Mouse (Mus musculus) MEL (cell line): ENCODE measurements around the gene Klhdc8b. TPM values are rescaled to one million over a fixed set of nuclear protein-coding genes. Genes with fewer than 3 reads are reported as not detected.

Source experiments
- DNase-seq: peaks from one replicate; pipeline ENCODE4 v3.0.0; 2011; ENCODE audit warnings: low read depth, low spot score
- H3K27ac ChIP-seq: 2 replicates; pipeline ENCODE4 v1.5.1; 2012; ENCODE audit warnings: low read depth, mild to moderate bottlenecking, control low read depth, low read length, moderate library complexity; ENCODE audit not compliant: control insufficient read depth
- H3K27me3 ChIP-seq, 2 experiments: fragments of 150-350 bp in 1 of 2; sonication (generic) in 1 of 2; 2 replicates each; pipeline ENCODE4 v1.6.1; 2012; ENCODE audit warnings: low read length in 2 of 2, mild to moderate bottlenecking in 2 of 2, improper control_type of control experiment in 1 of 2, moderate library complexity in 1 of 2; ENCODE audit not compliant: insufficient read depth in 2 of 2, control insufficient read depth in 1 of 2
- H3K36me3 ChIP-seq, 2 experiments: 2 replicates each; pipeline ENCODE4 v1.6.1; 2012 to 2014; ENCODE audit warnings: low read length in 2 of 2, improper control_type of control experiment in 1 of 2, inconsistent platforms in 1 of 2, mild to moderate bottlenecking in 1 of 2; ENCODE audit not compliant: insufficient read depth in 2 of 2, control insufficient read depth in 1 of 2
- H3K4me1 ChIP-seq, 2 experiments: fragments of 150-350 bp in 1 of 2; sonication (generic) in 1 of 2; 2 replicates each; pipeline ENCODE4 v1.6.1; 2012; ENCODE audit warnings: low read length in 2 of 2, improper control_type of control experiment in 1 of 2, mild to moderate bottlenecking in 1 of 2; ENCODE audit not compliant: insufficient read depth in 2 of 2, control insufficient read depth in 1 of 2
- H3K4me3 ChIP-seq, 2 experiments: fragments of 150-350 bp in 1 of 2; sonication (generic) in 1 of 2; 2 replicates each; pipeline ENCODE4 v1.5.1; 2012; ENCODE audit warnings: low read depth in 2 of 2, low read length in 2 of 2, mild to moderate bottlenecking in 2 of 2, moderate library complexity in 2 of 2, control low read depth in 1 of 2, improper control_type of control experiment in 1 of 2; ENCODE audit not compliant: control insufficient read depth in 1 of 2, insufficient read depth in 1 of 2
- H3K79me2 ChIP-seq: 2 replicates; pipeline ENCODE4 v1.6.1; 2012; ENCODE audit warnings: mild to moderate bottlenecking, low read length, moderate library complexity; ENCODE audit not compliant: control insufficient read depth, poor library complexity, insufficient read depth
- H3K9ac ChIP-seq: 2 replicates; pipeline ENCODE4 v1.6.1; 2012; ENCODE audit warnings: low read depth, mild to moderate bottlenecking, control low read depth, low read length, moderate library complexity; ENCODE audit not compliant: control insufficient read depth, poor library complexity, severe bottlenecking
- H3K9me3 ChIP-seq: fragments of 150-350 bp; sonication (generic); replicated peaks from 2 replicates; pipeline ENCODE4 v1.6.1; 2012; ENCODE audit warnings: mild to moderate bottlenecking, low read length, improper control_type of control experiment, moderate library complexity; ENCODE audit not compliant: insufficient read depth
- CHD1 ChIP-seq: IDR thresholded peaks from 2 replicates; pipeline ENCODE4 v1.6.1; 2012; ENCODE audit warnings: low read depth, mild to moderate bottlenecking, inconsistent platforms, low read length, improper control_type of control experiment
- CHD2 ChIP-seq: IDR thresholded peaks from 2 replicates; pipeline ENCODE4 v1.6.1; 2011; ENCODE audit warnings: low read length, improper control_type of control experiment
- CTCF ChIP-seq, 3 experiments: IDR thresholded peaks in 2 of 3; conservative IDR thresholded peaks in 1 of 3; 2 replicates each; pipeline ENCODE4 v1.5.1; 2011 to 2012; ENCODE audit warnings: low read length in 3 of 3, low read depth in 2 of 3, mild to moderate bottlenecking in 2 of 3, improper control_type of control experiment in 1 of 3, inconsistent platforms in 1 of 3, mixed read lengths in 1 of 3, moderate library complexity in 1 of 3; ENCODE audit not compliant: control insufficient read depth in 1 of 3, insufficient read depth in 1 of 3, poor library complexity in 1 of 3, severe bottlenecking in 1 of 3
- E2F4 ChIP-seq: IDR thresholded peaks from 2 replicates; pipeline ENCODE4 v1.6.1; 2011; ENCODE audit warnings: low read depth, low read length, improper control_type of control experiment, borderline replicate concordance
- ELF1 ChIP-seq: IDR thresholded peaks from 2 replicates; pipeline ENCODE4 v1.6.1; 2014; ENCODE audit warnings: low read depth, mild to moderate bottlenecking, inconsistent platforms, low read length, improper control_type of control experiment, moderate library complexity
- GABPA ChIP-seq: IDR thresholded peaks from 2 replicates; pipeline ENCODE4 v1.6.1; 2012; ENCODE audit warnings: low read depth, mild to moderate bottlenecking, inconsistent platforms, low read length, improper control_type of control experiment, moderate library complexity
- GATA1 ChIP-seq: IDR thresholded peaks from 2 replicates; pipeline ENCODE4 v1.6.1; 2011; ENCODE audit warnings: low read depth, low read length, improper control_type of control experiment
- HCFC1 ChIP-seq: IDR thresholded peaks from 2 replicates; pipeline ENCODE4 v1.6.1; 2012; ENCODE audit warnings: low read depth, mild to moderate bottlenecking, inconsistent platforms, low read length, improper control_type of control experiment, moderate library complexity
- KAT2A ChIP-seq: conservative IDR thresholded peaks from 2 replicates; pipeline ENCODE4 v1.6.1; 2012; ENCODE audit warnings: low read depth, low read length, improper control_type of control experiment, inconsistent platforms
- MAX ChIP-seq: IDR thresholded peaks from 2 replicates; pipeline ENCODE4 v1.6.1; 2011; ENCODE audit warnings: low read length, improper control_type of control experiment
- MYC ChIP-seq: IDR thresholded peaks from 2 replicates; pipeline ENCODE4 v1.6.1; 2011; ENCODE audit warnings: low read depth, mild to moderate bottlenecking, low read length, improper control_type of control experiment, moderate library complexity
- NELFE ChIP-seq: IDR thresholded peaks from 2 replicates; pipeline ENCODE4 v1.6.1; 2011; ENCODE audit warnings: low read depth, low read length, improper control_type of control experiment
- POLR2AphosphoS2 ChIP-seq: IDR thresholded peaks from 2 replicates; pipeline ENCODE4 v1.6.1; 2011; ENCODE audit warnings: low read length, improper control_type of control experiment
- POLR2AphosphoS5 ChIP-seq: IDR thresholded peaks from 2 replicates; pipeline ENCODE4 v1.6.1; 2012; ENCODE audit warnings: low read depth, borderline replicate concordance, mild to moderate bottlenecking, inconsistent platforms, low read length, moderate library complexity, mixed read lengths
- SMC3 ChIP-seq: IDR thresholded peaks from 2 replicates; pipeline ENCODE4 v1.6.1; 2011; ENCODE audit warnings: low read depth, low read length, improper control_type of control experiment
- USF2 ChIP-seq, 2 experiments: IDR thresholded peaks; 2 replicates each; pipeline ENCODE4 v1.6.1; 2011 to 2012; ENCODE audit warnings: improper control_type of control experiment in 2 of 2, low read length in 2 of 2, borderline replicate concordance in 1 of 2, inconsistent platforms in 1 of 2, low read depth in 1 of 2, mild to moderate bottlenecking in 1 of 2; ENCODE audit not compliant: insufficient read depth in 1 of 2
- polyA plus RNA-seq, 2 experiments: library from polyadenylated mRNA; stranded (reverse) in 1 of 2; unstranded in 1 of 2; fragments of >175 nt in 1 of 2; fragments of >200 nt in 1 of 2; gene quantifications; 2 replicates each; pipeline versions ENCODE4 v1.2.1 to v1.2.4; 2012; ENCODE audit warnings: low replicate concordance in 2 of 2, low read depth in 1 of 2; ENCODE audit not compliant: insufficient read length in 2 of 2, insufficient read depth in 1 of 2, missing spikeins in 1 of 2
- total RNA-seq: library from RNA; depleted of rRNA; stranded (reverse); fragments of 300-350 nt; gene quantifications from 2 replicates; pipeline ENCODE4 v1.2.3, GENCODE M21; 2012

Klhdc8b gene
- total and polyA plus RNA-seq, 3 experiments: 57.3 to 77.2 (median 71.9) TPM

DNA sequence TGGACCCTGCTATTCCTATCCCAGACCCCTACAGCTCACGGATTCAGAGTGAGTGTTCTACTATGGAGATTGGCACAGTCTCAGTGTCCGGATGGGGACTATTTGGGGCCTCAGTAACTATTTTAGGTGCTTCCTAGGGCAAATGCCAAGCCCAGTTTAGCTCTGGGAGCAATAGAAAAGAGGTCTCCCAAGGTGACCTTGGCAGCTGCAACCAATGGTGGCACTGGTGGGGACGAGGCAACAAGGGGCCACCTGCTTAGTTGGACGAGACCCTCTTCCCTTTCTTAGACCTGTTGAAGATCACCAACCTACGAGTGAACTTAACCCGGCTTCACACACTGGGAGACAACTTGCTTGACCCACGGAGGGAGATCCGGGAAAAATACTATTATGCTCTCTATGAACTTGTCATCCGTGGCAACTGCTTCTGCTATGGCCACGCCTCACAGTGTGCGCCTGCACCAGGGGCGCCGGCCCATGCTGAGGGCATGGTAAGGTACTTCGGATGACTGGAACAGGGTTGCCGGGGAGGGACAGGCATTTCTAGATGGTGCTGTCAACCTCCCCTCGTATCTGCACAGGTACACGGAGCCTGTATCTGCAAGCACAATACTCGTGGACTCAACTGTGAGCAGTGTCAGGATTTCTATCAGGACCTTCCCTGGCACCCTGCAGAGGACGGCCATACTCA lies 20.3 kb upstream of the Klhdc8b start:
- Histone ChIP-seq H3K4me3 (no peak overlapping the region), H3K9ac (no peak overlapping the region), H3K27me3 (no peaks in the 10 kb centered on the region), H3K27ac (no peak overlapping the region), H3K9me3 (no peaks in the 10 kb centered on the region), H3K4me1 (peaks cover 0 to 2% of the 10 kb centered on the region in 2 experiments; a peak in 2 of 4 replicates), H3K36me3 (no peaks in the 10 kb centered on the region; a peak in 1 of 4 replicates), H3K79me2 (no peaks in the 10 kb centered on the region)
- TF ChIP-seq USF2 (IDR thresholded peaks at IDR 0.05; ENCODE audit: borderline replicate concordance in 1 of 2, insufficient read depth in 1 of 2, low read depth in 1 of 2, low read length in 2 of 2) (no peak), HCFC1 (no peak), POLR2AphosphoS5 (no peak), CTCF (IDR thresholded peaks at IDR 0.05 in 2 of 3, conservative IDR thresholded peaks at IDR 0.05 in 1 of 3; ENCODE audit: control insufficient read depth in 1 of 3, insufficient read depth in 1 of 3, low read depth in 2 of 3, low read length in 3 of 3, poor library complexity in 1 of 3, severe bottlenecking in 1 of 3) (no peak), GATA1 (no peak), CHD1 (no peak), CHD2 (no peak)
- DNase-seq: no peak

DNA sequence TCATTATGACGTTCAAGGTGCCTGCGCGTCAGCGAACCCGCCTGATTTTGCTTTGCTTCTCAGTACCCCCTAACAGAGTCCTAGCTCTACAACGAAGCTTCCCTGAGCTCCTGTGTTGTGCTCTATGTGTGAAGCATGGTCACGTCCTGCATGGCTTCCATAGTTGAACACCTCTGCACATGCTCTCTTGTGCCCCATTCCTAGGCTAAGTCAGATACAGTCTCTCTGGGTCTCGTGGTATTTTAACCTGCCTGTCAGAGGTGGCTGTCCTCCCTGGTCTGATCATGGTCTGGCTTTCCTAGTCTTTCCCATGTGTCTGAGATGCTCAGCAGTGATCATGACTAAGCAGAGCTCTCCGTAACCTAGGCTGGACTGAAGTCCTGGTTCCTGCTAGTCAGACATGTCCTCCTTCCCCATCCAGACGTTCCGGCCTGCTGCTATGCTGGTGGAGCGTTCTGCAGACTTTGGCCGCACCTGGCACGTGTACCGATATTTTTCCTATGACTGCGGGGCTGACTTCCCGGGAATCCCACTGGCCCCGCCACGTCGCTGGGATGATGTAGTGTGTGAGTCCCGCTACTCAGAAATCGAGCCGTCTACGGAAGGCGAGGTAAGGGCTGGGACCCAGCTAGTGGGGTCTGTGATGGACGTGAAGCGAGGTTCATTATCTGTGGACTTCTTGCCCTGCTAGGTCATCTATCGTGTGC lies 19.6 kb upstream of the Klhdc8b start:
- no peak for DNase-seq
- no peak overlapping the region for H3K27ac ChIP-seq
- H3K4me3 ChIP-seq: no peak overlapping the region
- H3K9me3 ChIP-seq: no peaks in the 10 kb centered on the region
- no peaks in the 10 kb centered on the region; a peak in 1 of 4 replicates for H3K36me3 ChIP-seq
- peaks cover 0 to 2% of the 10 kb centered on the region in 2 experiments; a peak in 2 of 4 replicates for H3K4me1 ChIP-seq
- H3K9ac ChIP-seq: no peak overlapping the region
- no peaks in the 10 kb centered on the region for H3K27me3 ChIP-seq
- TF ChIP-seq POLR2AphosphoS5 (no peak), POLR2AphosphoS2 (no peak), ELF1 (no peak), CHD1 (no peak), NELFE (no peak), E2F4 (no peak), MYC (no peak), SMC3 (no peak), MAX (no peak), KAT2A (no peak), GABPA (no peak), HCFC1 (no peak)
- no peaks in the 10 kb centered on the region for H3K79me2 ChIP-seq
